Mouse (Mus musculus): Measurements from ENCODE around the gene Irs2. TPM values are rescaled to one million over a fixed set of nuclear protein-coding genes. Genes with fewer than 3 reads are reported as not detected.

Gene Irs2
- total RNA-seq, 2 experiments from 2014 or later, result 80.4 to 85.0 TPM

- DNase-seq (ENCODE audit: low spot score in 2 of 2), result peak; percentile 65 to 85
Observed at GRCm38 (mm10) chr8:11009431-11010071, 1.3 kb upstream of the Irs2 start.

GRCm38 (mm10) chr8:11008842-11009420 lies 673 bp upstream of the Irs2 start:
- DNase-seq (ENCODE audit: low spot score in 2 of 2), result peak; percentile 96 to 100

- DNase-seq (ENCODE audit: low spot score in 2 of 2), result peak; percentile 57 to 60
Observed at GRCm38 (mm10) chr8:11007581-11008378, 478 bp downstream of the Irs2 start.

- DNase-seq (ENCODE audit: low spot score in 2 of 2), result peak; percentile 88 to 95
Observed at GRCm38 (mm10) chr8:11007001-11007580, 1.2 kb downstream of the Irs2 start.

GRCm38 (mm10) chr8:11006276-11006630 lies 2.0 kb downstream of the Irs2 start:
- DNase-seq (ENCODE audit: low spot score in 2 of 2), result no peak

GRCm38 (mm10) chr8:11005460-11006275 lies 2.6 kb downstream of the Irs2 start:
- DNase-seq (ENCODE audit: low spot score in 2 of 2), result peak in 1 of 2 experiments; percentile 22

- DNase-seq (ENCODE audit: low spot score in 2 of 2), result peak in 1 of 2 experiments; percentile 21
Observed at GRCm38 (mm10) chr8:11004781-11005459, 3.3 kb downstream of the Irs2 start.

GRCm38 (mm10) chr8:11003917-11004470 lies 4.3 kb downstream of the Irs2 start:
- peak in 1 of 2 experiments; percentile 29 for DNase-seq (ENCODE audit: low spot score in 2 of 2)

- no peak for DNase-seq (ENCODE audit: low spot score in 2 of 2)
Observed at GRCm38 (mm10) chr8:11003253-11003652, 5.0 kb downstream of the Irs2 start.

- DNase-seq (ENCODE audit: low spot score in 2 of 2), result no peak
Observed at GRCm38 (mm10) chr8:11002816-11003215, 5.4 kb downstream of the Irs2 start.

- DNase-seq (ENCODE audit: low spot score in 2 of 2), result peak in 1 of 2 experiments; percentile 47
Observed at GRCm38 (mm10) chr8:11001062-11001549, 7.2 kb downstream of the Irs2 start.

GRCm38 (mm10) chr8:10999538-10999937 lies 8.7 kb downstream of the Irs2 start:
- peak in 1 of 2 experiments; percentile 53 for DNase-seq (ENCODE audit: low spot score in 2 of 2)

GRCm38 (mm10) chr8:10996247-10996646 lies 12.0 kb downstream of the Irs2 start:
- no peak for DNase-seq (ENCODE audit: low spot score in 2 of 2)

GRCm38 (mm10) chr8:10995756-10996155 lies 12.5 kb downstream of the Irs2 start:
- DNase-seq (ENCODE audit: low spot score in 2 of 2), result no peak

- DNase-seq (ENCODE audit: low spot score in 2 of 2), result no peak
Observed at GRCm38 (mm10) chr8:10994390-10994954, 13.8 kb downstream of the Irs2 start.

- no peak for DNase-seq (ENCODE audit: low spot score in 2 of 2)
Observed at GRCm38 (mm10) chr8:10993582-10994216, 14.6 kb downstream of the Irs2 start.

GRCm38 (mm10) chr8:10992081-10992480 lies 16.2 kb downstream of the Irs2 start:
- DNase-seq (ENCODE audit: low spot score in 2 of 2), result no peak

- DNase-seq (ENCODE audit: low spot score in 2 of 2), result no peak
Observed at GRCm38 (mm10) chr8:10991323-10991722, 16.9 kb downstream of the Irs2 start.
